Mouse (Mus musculus) embryo, embryonic 11 days (tissue): Measurements from ENCODE around the gene Osbpl9.

Source experiments
- DNase-seq: peaks from one replicate; pipeline ENCODE4 v3.0.0-alpha.2; 2015

The Osbpl9 gene

DNA sequence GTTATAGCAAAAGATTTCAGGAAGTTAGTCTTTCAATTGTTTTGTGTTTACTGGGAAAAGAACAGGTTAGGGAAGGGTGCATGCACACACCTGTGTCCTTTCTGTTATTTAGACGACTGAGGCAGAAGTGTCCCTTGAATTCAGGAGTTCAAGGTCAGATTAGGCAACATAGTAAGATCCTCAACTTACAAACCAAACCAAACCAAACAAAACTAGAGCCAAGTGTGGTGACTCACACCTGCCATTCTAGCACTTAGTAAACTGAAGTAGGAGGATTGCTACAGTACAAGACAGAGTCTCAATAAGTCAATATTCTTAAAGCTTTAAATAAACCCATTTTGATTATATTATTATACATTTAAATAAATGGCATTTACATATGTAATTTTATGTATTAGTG lies 180.1 kb downstream of the Osbpl9 start:
- no peak for DNase-seq

DNA sequence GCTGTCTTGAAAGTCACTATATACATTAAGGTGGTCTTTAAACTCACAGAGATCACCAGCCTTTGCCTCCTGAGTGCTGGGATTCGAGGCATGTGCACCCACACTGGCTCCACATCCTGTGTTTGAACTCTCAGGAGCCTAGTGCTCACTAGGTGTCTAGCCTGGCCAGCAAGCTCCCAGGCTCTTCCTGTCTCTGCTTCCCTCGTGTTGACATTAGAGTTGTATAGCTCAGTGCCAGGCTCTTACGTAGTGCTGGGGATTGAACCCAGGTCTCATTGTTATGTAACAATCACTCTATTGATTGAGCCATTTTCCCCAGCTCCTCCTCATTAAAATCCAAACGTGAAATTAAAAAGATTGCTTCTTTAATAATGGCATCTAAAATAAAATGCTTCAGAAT lies 182.8 kb downstream of the Osbpl9 start:
- no peak for DNase-seq

DNA sequence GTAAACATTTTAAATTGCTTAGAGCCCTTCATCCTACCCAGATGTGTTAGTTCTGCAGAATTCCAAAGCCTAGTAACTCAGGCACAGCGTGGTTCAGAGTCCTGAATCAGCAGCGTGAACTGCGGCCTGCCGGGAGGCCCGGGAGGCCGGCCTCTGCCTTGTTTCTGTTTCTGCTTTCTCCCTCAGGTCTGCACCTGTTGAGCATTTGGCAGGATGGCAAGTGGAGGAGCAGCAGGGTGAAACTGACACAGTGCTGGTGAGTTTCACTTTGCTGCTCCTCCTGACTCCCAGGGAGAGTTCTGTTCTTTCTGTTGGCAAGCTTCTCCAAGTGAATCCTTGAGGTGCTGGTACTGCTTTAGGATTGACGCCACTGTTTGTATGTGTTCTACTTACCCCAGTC lies 184.6 kb downstream of the Osbpl9 start:
- DNase-seq = no peak

DNA sequence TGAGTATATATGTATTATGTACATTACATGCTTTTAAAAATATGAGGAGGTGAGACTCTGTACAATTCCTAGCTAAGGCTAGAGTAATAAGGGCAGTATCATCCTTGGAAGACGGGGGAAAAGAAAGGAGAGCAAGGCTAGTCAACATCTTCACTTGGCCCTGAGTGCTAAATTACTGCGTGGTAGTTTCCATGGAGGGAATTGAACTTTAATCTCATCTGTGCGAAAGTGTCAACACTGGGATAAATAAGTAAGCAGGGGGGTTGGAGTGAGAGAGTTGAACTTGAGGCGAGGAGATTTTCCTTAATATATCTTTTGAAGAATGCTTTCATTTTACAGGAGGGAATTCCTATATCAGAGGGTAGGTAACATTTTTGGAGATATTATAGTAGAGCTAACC lies 188.0 kb downstream of the Osbpl9 start:
- DNase-seq = no peak
